Mouse (Mus musculus): ENCODE results near the gene Itpripl2. TPM values are rescaled to one million over a fixed set of nuclear protein-coding genes. Genes with fewer than 3 reads are reported as not detected.

Itpripl2 gene
- polyA plus RNA-seq (2014; fragmentation: Nextera tagmentation; extraction: Ambion mirVana): 4.0 and 4.1 TPM in 2 replicates

- Histone ChIP-seq H3K4me3 (ENCODE audit: low read depth, low read length) (peak within 1 kb of the TSS; percentile 74), H3K27ac (ENCODE audit: low read depth) (peak within 1 kb of the TSS; percentile 93), H3K9me3 (ENCODE audit: low read depth, low read length) (no peaks in the 10 kb centered on the region), H3K9ac (peak within 1 kb of the TSS; percentile 95), H3K4me1 (ENCODE audit: insufficient read depth) (peaks cover 28% of the 10 kb centered on the region), H3K36me3 (ENCODE audit: insufficient read depth) (peaks cover 19% of the 10 kb centered on the region), H3K4me2 (peak within 1 kb of the TSS; percentile 91), H3K27me3 (ENCODE audit: insufficient read depth, low read length) (peaks cover 10% of the 10 kb centered on the region; the same call in 1 of the 2 replicates)
- DNase-seq (peak; percentile 87), ATAC-seq (ENCODE audit: insufficient read depth) (peak; percentile 90)
- WGBS: under 1% methylated on average over 55 of the region's 55 CpGs
- no peak; the same call in 1 of the 2 replicates for TF ChIP-seq CTCF (IDR thresholded peaks at IDR 0.05; ENCODE audit: low read depth)
These were observed at the start of gene Itpripl2 for GRCm38 (mm10) chr7:118491431-118492147. Itpripl2 (minus strand) TSS chr7:118491975.

DNA sequence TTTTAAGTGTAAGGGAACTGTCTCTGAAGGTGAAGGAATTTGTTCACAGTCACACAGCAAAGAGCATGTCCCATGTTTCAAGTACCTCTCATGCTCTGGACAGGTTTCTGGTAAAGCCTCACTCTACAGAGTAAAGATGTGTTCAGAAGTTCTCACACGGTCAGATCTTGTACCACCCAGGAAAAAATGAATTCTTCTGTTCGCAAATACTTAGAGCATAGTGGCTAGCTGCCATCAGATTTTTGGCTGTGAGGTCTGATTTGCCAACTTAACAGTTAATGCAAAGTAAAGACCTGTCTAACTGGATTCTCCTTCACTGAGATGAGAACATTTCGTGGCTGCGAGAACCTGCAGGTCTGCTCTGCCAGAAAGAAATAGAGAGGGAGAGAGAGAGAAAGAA is 43.3 kb upstream of the Itpripl2 start:
- DNase-seq (peak; percentile 67), ATAC-seq (ENCODE audit: insufficient read depth) (no peak)
- H3K9me3 ChIP-seq (ENCODE audit: low read depth, low read length): no peaks in the 10 kb centered on the region
- H3K9ac ChIP-seq: no peak overlapping the region
- no peaks in the 10 kb centered on the region for H3K4me1 ChIP-seq (ENCODE audit: insufficient read depth)
- WGBS: 70% methylated on average over 4 of the region's 4 CpGs
- H3K27ac ChIP-seq (ENCODE audit: low read depth): 0 out of 2 replicates have a peak overlapping the region, but pooled peaks have one; percentile 10
- no peaks in the 10 kb centered on the region for H3K27me3 ChIP-seq (ENCODE audit: insufficient read depth, low read length)
- H3K36me3 ChIP-seq (ENCODE audit: insufficient read depth): no peaks in the 10 kb centered on the region
- no peak for TF ChIP-seq CTCF (IDR thresholded peaks at IDR 0.05; ENCODE audit: low read depth)
- H3K4me3 ChIP-seq (ENCODE audit: low read depth, low read length): no peak overlapping the region
- no peak overlapping the region for H3K4me2 ChIP-seq

GRCm38 (mm10) chr7:118534326-118534725 is 42.6 kb upstream of the Itpripl2 start:
- H3K36me3 ChIP-seq (ENCODE audit: insufficient read depth): no peaks in the 10 kb centered on the region
- TF ChIP-seq CTCF (IDR thresholded peaks at IDR 0.05; ENCODE audit: low read depth): no peak

GRCm38 (mm10) chr7:118533178-118533578 is 41.4 kb upstream of the Itpripl2 start, which contains the start of gene Coq7:
Coq7 (minus strand) TSS chr7:118533356.
- Histone ChIP-seq H3K27ac (ENCODE audit: low read depth) (peak within 1 kb of the TSS; percentile 95), H3K9ac (peak within 1 kb of the TSS; percentile 78), H3K36me3 (ENCODE audit: insufficient read depth) (0 out of 2 replicates have a peak, but pooled peaks cover 5% of the 10 kb centered on the region), H3K4me2 (peak within 1 kb of the TSS; percentile 65), H3K9me3 (ENCODE audit: low read depth, low read length) (no peaks in the 10 kb centered on the region), H3K4me3 (ENCODE audit: low read depth, low read length) (peak within 1 kb of the TSS; percentile 66), H3K27me3 (ENCODE audit: insufficient read depth, low read length) (no peaks in the 10 kb centered on the region), H3K4me1 (ENCODE audit: insufficient read depth) (no peaks in the 10 kb centered on the region)
- ATAC-seq (ENCODE audit: insufficient read depth) (peak; percentile 100), DNase-seq (peak; percentile 99)
- TF ChIP-seq CTCF (IDR thresholded peaks at IDR 0.05; ENCODE audit: low read depth): no peak
- WGBS: 0% methylated on average over 31 of the region's 31 CpGs

More at GRCm38 (mm10) chr7:118534326-118534725, 42.6 kb upstream of the Itpripl2 start:
- no peak for DNase-seq
- WGBS: 73% methylated on average over 3 of the region's 3 CpGs
- no peaks in the 10 kb centered on the region for H3K27me3 ChIP-seq (ENCODE audit: insufficient read depth, low read length)
- H3K4me1 ChIP-seq (ENCODE audit: insufficient read depth): no peaks in the 10 kb centered on the region
- ATAC-seq (ENCODE audit: insufficient read depth): no peak
- H3K27ac ChIP-seq (ENCODE audit: low read depth): no peak overlapping the region
- no peak overlapping the region for H3K4me3 ChIP-seq (ENCODE audit: low read depth, low read length)
- H3K9me3 ChIP-seq (ENCODE audit: low read depth, low read length): no peaks in the 10 kb centered on the region
- no peak overlapping the region for H3K4me2 ChIP-seq
- H3K9ac ChIP-seq: no peak overlapping the region

DNA sequence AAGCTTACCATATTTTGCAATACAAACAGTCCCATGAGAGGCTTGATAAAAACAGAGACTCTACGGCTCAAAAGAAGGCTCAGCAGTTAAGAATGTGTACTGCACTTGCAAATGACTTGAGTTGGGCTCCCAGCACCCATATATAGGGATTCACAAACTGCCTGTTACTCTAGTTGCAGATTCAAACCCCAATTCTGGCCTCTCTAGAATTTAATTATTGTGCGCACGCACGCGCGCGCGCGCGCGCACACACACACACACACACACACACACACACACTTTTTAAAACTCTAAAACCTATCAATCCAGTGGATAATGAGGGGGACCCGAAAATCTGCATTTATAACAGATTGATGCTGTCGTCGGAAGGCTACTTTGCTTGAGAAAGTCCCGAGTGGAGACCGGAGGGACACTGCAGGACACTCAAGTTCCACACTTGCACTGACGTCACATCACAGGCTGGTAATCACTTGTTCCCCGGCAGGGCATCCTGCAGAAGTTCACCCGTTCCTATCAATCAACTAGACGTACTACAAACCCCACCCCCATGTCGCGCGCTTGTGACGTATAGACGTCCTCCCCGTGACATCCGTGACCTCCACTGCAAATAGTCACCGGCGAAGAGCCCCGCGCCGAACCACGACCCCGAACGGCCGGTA is 40.9 kb upstream of the Itpripl2 start:
- peak overlapping the region; percentile 65 for H3K4me2 ChIP-seq
- H3K27ac ChIP-seq (ENCODE audit: low read depth): peak overlapping the region; percentile 95
- DNase-seq (peak; percentile 90), ATAC-seq (ENCODE audit: insufficient read depth) (peak; percentile 93)
- WGBS: under 1% methylated on average over 36 of the region's 36 CpGs
- peak overlapping the region; percentile 78 for H3K9ac ChIP-seq
- H3K4me1 ChIP-seq (ENCODE audit: insufficient read depth): no peaks in the 10 kb centered on the region
- TF ChIP-seq CTCF (IDR thresholded peaks at IDR 0.05; ENCODE audit: low read depth): 0 out of 2 replicates have a peak, but pooled peaks have one; percentile 8
- 0 out of 2 replicates have a peak, but pooled peaks cover 8% of the 10 kb centered on the region for H3K36me3 ChIP-seq (ENCODE audit: insufficient read depth)
- H3K27me3 ChIP-seq (ENCODE audit: insufficient read depth, low read length): no peaks in the 10 kb centered on the region
- H3K4me3 ChIP-seq (ENCODE audit: low read depth, low read length): peak overlapping the region; percentile 66
- no peaks in the 10 kb centered on the region for H3K9me3 ChIP-seq (ENCODE audit: low read depth, low read length)

- no peak overlapping the region for H3K4me2 ChIP-seq
- H3K27me3 ChIP-seq (ENCODE audit: insufficient read depth, low read length): no peaks in the 10 kb centered on the region
- H3K36me3 ChIP-seq (ENCODE audit: insufficient read depth): peaks cover 30% of the 10 kb centered on the region
- no peaks in the 10 kb centered on the region for H3K4me1 ChIP-seq (ENCODE audit: insufficient read depth)
- ATAC-seq (ENCODE audit: insufficient read depth) (no peak), DNase-seq (no peak)
- no peak overlapping the region for H3K4me3 ChIP-seq (ENCODE audit: low read depth, low read length)
- no peak for TF ChIP-seq CTCF (IDR thresholded peaks at IDR 0.05; ENCODE audit: low read depth)
- H3K9me3 ChIP-seq (ENCODE audit: low read depth, low read length): no peaks in the 10 kb centered on the region
- H3K9ac ChIP-seq: no peak overlapping the region
- WGBS: 83% methylated on average over 4 of the region's 4 CpGs
- no peak overlapping the region for H3K27ac ChIP-seq (ENCODE audit: low read depth)
These were observed 35.2 kb upstream of the Itpripl2 start for GRCm38 (mm10) chr7:118526967-118527366.

DNA sequence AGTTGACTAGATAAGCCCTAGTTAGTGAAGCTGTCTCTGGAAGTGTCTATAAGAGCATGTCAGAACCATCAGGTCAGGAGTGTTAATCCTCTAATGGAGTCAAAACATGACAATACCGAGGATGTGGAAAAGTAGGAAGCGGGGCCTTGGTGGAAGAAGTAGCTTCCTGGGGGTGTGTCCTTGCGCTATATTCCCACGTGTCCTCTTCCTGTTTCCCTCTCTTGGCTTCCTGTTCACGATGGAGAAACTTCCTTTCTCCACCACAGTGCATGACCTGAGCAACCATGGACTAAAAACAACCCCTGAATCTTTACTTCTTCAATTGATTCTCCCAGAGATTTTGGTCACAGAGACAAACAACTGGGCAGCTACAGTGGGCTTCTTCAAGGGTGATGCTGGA is 30.3 kb upstream of the Itpripl2 start:
- Histone ChIP-seq H3K27me3 (ENCODE audit: insufficient read depth, low read length) (no peaks in the 10 kb centered on the region), H3K4me1 (ENCODE audit: insufficient read depth) (no peaks in the 10 kb centered on the region), H3K9ac (no peak overlapping the region), H3K36me3 (ENCODE audit: insufficient read depth) (peaks cover 18% of the 10 kb centered on the region), H3K9me3 (ENCODE audit: low read depth, low read length) (no peaks in the 10 kb centered on the region), H3K4me3 (ENCODE audit: low read depth, low read length) (no peak overlapping the region), H3K27ac (ENCODE audit: low read depth) (no peak overlapping the region), H3K4me2 (no peak overlapping the region)
- WGBS: 73% methylated on average over 5 of the region's 5 CpGs
- DNase-seq (no peak), ATAC-seq (ENCODE audit: insufficient read depth) (no peak)
- TF ChIP-seq CTCF (IDR thresholded peaks at IDR 0.05; ENCODE audit: low read depth): no peak

Measured in lung, embryonic 14.5 days (tissue).